Mouse (Mus musculus) G1E (cell line): ENCODE measurements around the gene Mmp17. TPM values are rescaled to one million over a fixed set of nuclear protein-coding genes. Genes with fewer than 3 reads are reported as not detected.

ENCODE experiments used
- ATAC-seq: 2 replicates; pipeline ENCODE4 v1.8.0; 2016; ENCODE audit warnings: mild to moderate bottlenecking; ENCODE audit not compliant: insufficient number of reproducible peaks, poor library complexity, low FRiP score, severe bottlenecking; ENCODE audit errors: extremely low read depth
- DNase-seq: peaks from one replicate; pipeline ENCODE4 v3.0.0; 2012; ENCODE audit warnings: low spot score
- H3K27me3 ChIP-seq: 2 replicates; pipeline ENCODE4 v1.6.1; 2012; ENCODE audit warnings: mild to moderate bottlenecking, low read length, inconsistent platforms; ENCODE audit not compliant: insufficient read depth
- H3K36me3 ChIP-seq: replicated peaks from 2 replicates; pipeline ENCODE3; 2012; ENCODE audit warnings: mild to moderate bottlenecking, inconsistent platforms
- H3K4me1 ChIP-seq: 2 replicates; pipeline ENCODE4 v1.6.1; 2012; ENCODE audit warnings: low read depth, low read length, inconsistent platforms, mixed read lengths; ENCODE audit not compliant: insufficient read depth
- H3K4me3 ChIP-seq: 2 replicates; pipeline ENCODE4 v1.5.1; 2012; ENCODE audit warnings: low read depth, mild to moderate bottlenecking, inconsistent platforms, low read length, moderate library complexity, mixed read lengths
- H3K9me3 ChIP-seq: replicated peaks from 2 replicates; pipeline ENCODE4 v1.6.1; 2012; ENCODE audit warnings: inconsistent platforms
- CTCF ChIP-seq: IDR thresholded peaks from 2 replicates; pipeline ENCODE4 v1.5.1; 2012; ENCODE audit warnings: low read depth, low read length, inconsistent platforms, mixed read lengths
- GATA1 ChIP-seq: IDR thresholded peaks from 2 replicates; pipeline ENCODE4 v1.6.1; 2012; ENCODE audit warnings: borderline replicate concordance, low read length, inconsistent platforms, mixed read lengths
- GATA2 ChIP-seq: IDR thresholded peaks from 2 replicates; pipeline ENCODE4 v1.6.1; 2012; ENCODE audit warnings: low read depth, low read length, inconsistent platforms, borderline replicate concordance
- POLR2AphosphoS5 ChIP-seq: IDR thresholded peaks from 2 replicates; pipeline ENCODE4 v1.6.1; 2012; ENCODE audit warnings: low read depth, low read length, inconsistent platforms; ENCODE audit not compliant: insufficient replicate concordance
- TAL1 ChIP-seq: conservative IDR thresholded peaks from 2 replicates; pipeline ENCODE4 v1.6.1; 2012; ENCODE audit warnings: low read depth, low read length, inconsistent platforms, mixed read lengths
- polyA plus RNA-seq: library from polyadenylated mRNA; stranded (reverse); fragments of >175 nt; gene quantifications from 2 replicates; pipeline ENCODE4 v1.2.3, GENCODE M21; 2012
- total RNA-seq, 2 experiments: library from RNA; stranded (forward) in 1 of 2; stranded (reverse) in 1 of 2; fragments of 200-1000 nt in 1 of 2; fragments of >200 nt in 1 of 2; fragmentation: Nextera tagmentation in 1 of 2; gene quantifications; 2 replicates each; pipeline ENCODE4 v1.2.3; 2014 to 2017

Mmp17 gene
- total and polyA plus RNA-seq, 3 experiments = 0.03 to 0.05 TPM; not detected in 1

DNA sequence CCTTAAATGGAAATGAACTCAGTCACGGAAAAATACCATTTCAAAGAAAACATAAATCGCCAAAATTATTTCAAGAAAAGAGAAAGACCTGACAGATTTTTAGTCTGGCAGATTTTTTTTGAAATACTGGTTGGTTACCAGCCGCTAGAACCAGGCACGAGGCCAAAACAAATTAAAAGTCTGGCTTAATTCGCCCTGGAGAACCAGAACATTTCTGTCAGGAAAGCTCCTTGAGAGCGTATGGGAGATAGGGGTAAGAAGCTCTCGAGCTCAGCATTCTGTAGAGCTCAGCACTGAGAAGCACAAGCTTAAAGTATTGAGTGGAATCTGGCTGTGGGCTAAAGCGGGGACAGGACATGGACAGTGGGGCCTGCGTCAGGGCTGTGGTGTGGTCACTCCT is 38.2 kb upstream of the Mmp17 start:
- Histone ChIP-seq H3K27me3 (no peaks in the 10 kb centered on the region), H3K9me3 (no peaks in the 10 kb centered on the region), H3K36me3 (peaks cover 95% of the 10 kb centered on the region), H3K4me1 (no peaks in the 10 kb centered on the region), H3K4me3 (no peak overlapping the region)
- no peak for DNase-seq
- no peak for ATAC-seq
- no peak for TF ChIP-seq GATA2
- TF ChIP-seq TAL1 = no peak
- no peak for TF ChIP-seq GATA1
- TF ChIP-seq POLR2AphosphoS5 = no peak
- no peak for TF ChIP-seq CTCF

DNA sequence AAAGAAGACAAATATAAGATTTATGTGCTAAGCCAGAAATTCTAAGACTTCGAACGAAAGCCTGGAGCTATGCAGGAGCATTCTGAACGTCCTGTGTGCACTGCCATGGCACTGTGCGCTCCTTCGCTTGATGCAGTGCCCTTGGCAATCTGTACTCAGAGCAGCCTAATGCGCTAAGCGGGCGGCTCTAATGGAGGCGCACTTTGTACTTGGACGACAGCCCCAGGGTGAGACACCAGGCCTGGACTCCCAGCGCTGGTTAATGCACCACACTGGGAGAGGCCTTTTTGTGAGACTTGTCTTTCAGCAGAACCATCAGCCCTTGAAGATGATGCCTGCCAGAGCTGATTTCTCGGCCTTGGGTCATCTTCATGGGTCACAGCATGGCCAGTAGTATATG is 34.3 kb upstream of the Mmp17 start:
- no peak for DNase-seq
- Histone ChIP-seq H3K9me3 (no peaks in the 10 kb centered on the region), H3K27me3 (no peaks in the 10 kb centered on the region), H3K4me1 (no peaks in the 10 kb centered on the region), H3K36me3 (peaks cover 95% of the 10 kb centered on the region), H3K4me3 (no peak overlapping the region)
- no peak for ATAC-seq
- TF ChIP-seq POLR2AphosphoS5 (no peak), GATA1 (no peak), TAL1 (no peak), CTCF (no peak), GATA2 (no peak)

DNA sequence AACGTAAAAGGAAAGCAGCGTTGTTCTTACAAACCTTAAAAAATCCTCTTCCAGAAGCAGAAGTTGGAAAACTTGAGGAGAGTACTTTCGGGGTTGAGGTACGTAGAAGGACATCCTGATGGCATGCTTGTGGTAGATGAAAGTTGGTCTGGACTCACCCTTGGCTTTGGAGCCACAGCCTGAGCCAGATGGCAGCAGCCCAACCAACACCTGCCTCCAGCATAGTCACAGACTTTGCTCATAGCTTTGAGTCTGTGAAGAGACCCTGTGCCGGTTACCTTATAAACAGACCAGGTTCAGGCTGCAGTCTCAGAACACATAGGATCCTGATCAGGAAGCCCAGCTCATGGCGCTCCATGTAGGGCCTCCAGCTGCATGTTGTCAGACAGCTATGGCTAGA is 33.2 kb upstream of the Mmp17 start:
- ATAC-seq = no peak
- H3K27me3 ChIP-seq = no peaks in the 10 kb centered on the region
- no peak for TF ChIP-seq GATA2
- no peak for TF ChIP-seq TAL1
- TF ChIP-seq POLR2AphosphoS5 = no peak
- TF ChIP-seq CTCF = no peak
- TF ChIP-seq GATA1 = no peak
- peaks cover 99% of the 10 kb centered on the region for H3K36me3 ChIP-seq
- H3K4me3 ChIP-seq = no peak overlapping the region
- H3K9me3 ChIP-seq = no peaks in the 10 kb centered on the region
- no peaks in the 10 kb centered on the region for H3K4me1 ChIP-seq
- DNase-seq = no peak

DNA sequence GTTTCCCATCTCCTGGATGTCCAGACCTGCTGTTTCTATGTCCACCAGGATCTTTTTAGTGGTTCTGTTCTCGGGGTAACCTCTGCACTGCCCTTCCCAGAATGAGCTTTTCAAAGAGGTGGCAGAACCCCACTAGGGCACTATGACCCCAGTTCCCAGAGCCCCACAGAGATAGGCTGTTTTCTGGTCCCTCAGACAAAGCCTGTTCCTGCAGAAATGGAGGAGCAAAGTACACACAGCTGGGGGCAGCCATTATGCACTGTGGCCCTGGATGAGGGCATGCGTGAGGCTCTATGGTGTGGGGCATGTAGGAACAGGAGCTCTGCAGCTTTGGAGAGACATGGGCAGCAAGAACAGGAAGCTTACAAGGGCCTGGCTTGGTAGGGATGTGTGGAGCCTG is 32.0 kb upstream of the Mmp17 start:
- no peak for TF ChIP-seq TAL1
- no peak for TF ChIP-seq CTCF
- TF ChIP-seq GATA1 = no peak
- TF ChIP-seq GATA2 = no peak
- TF ChIP-seq POLR2AphosphoS5 = no peak
- H3K4me3 ChIP-seq = no peak overlapping the region
- peaks cover 99% of the 10 kb centered on the region for H3K36me3 ChIP-seq
- ATAC-seq = no peak
- H3K4me1 ChIP-seq = no peaks in the 10 kb centered on the region
- H3K9me3 ChIP-seq = no peaks in the 10 kb centered on the region
- no peak for DNase-seq
- no peaks in the 10 kb centered on the region for H3K27me3 ChIP-seq

DNA sequence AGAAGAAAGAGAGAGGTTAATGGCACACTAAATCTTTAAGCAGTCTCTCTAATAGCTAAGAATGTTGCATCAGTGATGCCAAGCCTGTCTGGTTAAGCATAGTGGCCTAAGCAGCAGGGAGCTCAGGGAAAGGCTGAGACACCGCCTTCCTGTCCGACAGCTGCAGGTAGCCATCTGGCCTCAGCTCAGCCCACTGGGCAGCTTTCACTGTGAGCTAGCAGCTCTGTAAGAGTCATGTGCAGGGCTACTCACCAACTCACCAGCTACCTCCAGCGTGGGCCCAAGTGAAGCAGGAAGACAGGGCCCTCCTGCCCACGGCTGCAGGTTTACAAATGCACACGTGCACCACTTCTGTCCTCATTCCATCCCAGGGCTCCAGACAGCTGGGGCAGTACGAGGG is 30.3 kb upstream of the Mmp17 start:
- H3K9me3 ChIP-seq = no peaks in the 10 kb centered on the region
- peaks cover 98% of the 10 kb centered on the region for H3K36me3 ChIP-seq
- H3K27me3 ChIP-seq = no peaks in the 10 kb centered on the region
- no peaks in the 10 kb centered on the region for H3K4me1 ChIP-seq
- no peak overlapping the region for H3K4me3 ChIP-seq
- ATAC-seq (no peak), DNase-seq (no peak)
- TF ChIP-seq GATA2 (no peak), GATA1 (no peak), TAL1 (no peak), POLR2AphosphoS5 (no peak), CTCF (no peak)

DNA sequence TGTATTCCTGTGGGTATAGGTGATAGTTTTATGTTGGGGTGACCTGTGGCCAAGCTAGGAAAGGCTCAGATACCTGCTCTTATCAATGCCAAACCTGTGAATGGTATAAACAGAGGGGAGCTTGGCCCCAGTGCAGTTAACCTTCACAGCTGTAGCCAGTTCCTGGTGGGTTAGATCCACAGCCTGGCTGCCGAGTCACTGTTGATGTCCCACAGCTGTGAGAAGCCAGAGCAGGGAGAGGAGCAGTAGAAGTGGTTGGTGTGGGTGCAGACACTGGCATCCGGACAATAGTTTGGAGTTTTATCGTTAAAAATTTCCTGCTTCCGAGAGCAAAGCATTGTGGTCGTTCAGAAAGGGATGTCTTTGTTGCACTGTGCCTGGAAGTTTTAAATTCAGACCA is 25.4 kb upstream of the Mmp17 start:
- H3K36me3 ChIP-seq = peaks cover 98% of the 10 kb centered on the region
- DNase-seq (no peak), ATAC-seq (no peak)

DNA sequence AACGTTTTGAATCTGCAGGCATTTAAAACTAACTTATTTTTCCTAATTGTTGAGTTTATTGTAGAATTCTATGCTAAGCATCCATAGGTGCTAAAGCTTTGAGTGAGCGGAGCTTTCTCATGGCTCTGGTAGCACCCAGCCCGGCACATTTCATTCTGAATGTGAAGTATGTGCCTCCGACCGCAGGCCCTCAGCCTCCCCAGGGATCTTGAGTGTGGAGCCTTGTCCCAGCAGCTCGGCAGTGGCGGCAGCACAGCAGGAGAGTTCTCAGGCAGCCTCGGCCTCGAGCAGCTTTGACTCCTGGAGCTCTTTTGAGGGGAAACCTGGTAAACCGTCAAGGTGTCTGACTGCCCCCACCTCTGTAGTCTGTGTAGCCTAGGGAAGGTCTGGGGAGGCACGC is 24.7 kb upstream of the Mmp17 start:
- Histone ChIP-seq H3K4me1 (no peaks in the 10 kb centered on the region), H3K27me3 (no peaks in the 10 kb centered on the region), H3K4me3 (no peak overlapping the region), H3K9me3 (no peaks in the 10 kb centered on the region), H3K36me3 (peaks cover 98% of the 10 kb centered on the region)
- TF ChIP-seq CTCF (no peak), POLR2AphosphoS5 (no peak), GATA1 (no peak), GATA2 (no peak), TAL1 (no peak)
- ATAC-seq = no peak
- no peak for DNase-seq

More for the DNA sequence above, 25.4 kb upstream of the Mmp17 start:
- no peaks in the 10 kb centered on the region for H3K4me1 ChIP-seq
- no peaks in the 10 kb centered on the region for H3K9me3 ChIP-seq
- H3K27me3 ChIP-seq = no peaks in the 10 kb centered on the region
- TF ChIP-seq CTCF (no peak), GATA1 (no peak), TAL1 (no peak), POLR2AphosphoS5 (no peak)
- no peak overlapping the region for H3K4me3 ChIP-seq
